Mouse (Mus musculus): ENCODE results near the gene Psmd14.

DNA sequence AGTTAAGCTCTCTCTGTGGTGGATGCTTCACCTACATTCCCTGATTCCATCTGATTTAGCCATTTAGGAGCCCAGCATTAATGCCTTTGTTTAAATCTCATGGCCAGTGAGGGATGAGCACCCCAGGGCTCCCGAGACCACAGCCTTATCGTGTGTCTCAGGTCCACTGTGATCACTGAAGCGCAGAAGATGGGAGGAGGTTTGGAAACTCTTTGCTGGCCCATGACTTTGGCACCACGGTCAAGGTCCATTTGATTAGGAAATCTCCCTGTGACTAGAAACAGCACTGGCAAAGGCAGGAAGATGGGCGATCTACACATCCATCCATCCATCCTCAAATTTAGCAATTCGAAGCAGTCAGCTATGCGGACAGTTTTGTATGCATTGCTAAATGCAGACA lies 44.1 kb upstream of the Psmd14 start:
- no peak for TF ChIP-seq CTCF (IDR thresholded peaks at IDR 0.05)
- TF ChIP-seq EP300 (IDR thresholded peaks at IDR 0.05), result no peak

Measured in lung, postnatal 0 days (tissue).